Mouse (Mus musculus) embryonic fibroblast, embryonic 13.5 days (primary cell): ENCODE measurements around the gene Psmc3.

Experiments
- CTCF ChIP-seq: IDR thresholded peaks from 2 replicates; pipeline ENCODE4 v1.5.1; 2011; ENCODE audit warnings: mild to moderate bottlenecking, control low read depth, low read length, moderate library complexity, borderline replicate concordance; ENCODE audit not compliant: insufficient read depth
- POLR2A ChIP-seq: IDR thresholded peaks from 2 replicates; pipeline ENCODE4 v1.6.1; 2011; ENCODE audit warnings: low read depth, mild to moderate bottlenecking, control low read depth, low read length, moderate library complexity

- TF ChIP-seq CTCF (no peak), POLR2A (no peak)
Observed at GRCm38 (mm10) chr2:91072092-91072491, 18.3 kb downstream of the Psmc3 start.
